Mouse (Mus musculus) c-Kit-positive CD71-positive TER-119-positive erythroid progenitor cells, embryonic 14.5 days (primary cell): ENCODE results near the gene Alpk3.
A peak's percentile ranks its signal among the peaks of the same experiment; 100 is the strongest.

ENCODE experiments used
- DNase-seq: peaks from one replicate; pipeline ENCODE4 v3.0.0-alpha.2; 2013; ENCODE audit warnings: low spot score

The Alpk3 gene

DNA sequence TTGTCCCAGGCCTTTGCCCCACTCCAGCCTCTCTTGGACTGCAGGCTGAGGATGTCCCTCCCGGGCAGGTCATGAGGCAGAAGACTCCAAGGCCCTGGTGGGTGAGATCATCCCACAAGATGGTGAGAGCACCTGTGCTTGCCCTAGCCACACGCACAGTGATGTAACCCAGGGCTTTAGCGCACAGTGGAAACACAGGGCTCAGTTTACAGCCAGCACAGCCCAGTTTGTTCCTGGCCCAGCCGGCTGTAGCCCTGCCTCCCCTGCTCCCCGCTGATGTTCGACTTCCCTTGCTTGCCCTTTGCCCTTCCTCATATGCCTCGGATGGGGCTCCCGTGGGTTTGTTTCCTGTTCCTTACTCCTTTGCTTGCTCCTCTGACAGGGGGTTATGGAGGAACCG, 17.1 kb downstream of the Alpk3 start:
- no peak for DNase-seq

GRCm38 (mm10) chr7:81075299-81075698, 17.9 kb downstream of the Alpk3 start:
- DNase-seq: no peak

GRCm38 (mm10) chr7:81075732-81076131, 18.3 kb downstream of the Alpk3 start:
- no peak for DNase-seq

- no peak for DNase-seq
Measured at GRCm38 (mm10) chr7:81077009-81077408, 19.6 kb downstream of the Alpk3 start.

DNA sequence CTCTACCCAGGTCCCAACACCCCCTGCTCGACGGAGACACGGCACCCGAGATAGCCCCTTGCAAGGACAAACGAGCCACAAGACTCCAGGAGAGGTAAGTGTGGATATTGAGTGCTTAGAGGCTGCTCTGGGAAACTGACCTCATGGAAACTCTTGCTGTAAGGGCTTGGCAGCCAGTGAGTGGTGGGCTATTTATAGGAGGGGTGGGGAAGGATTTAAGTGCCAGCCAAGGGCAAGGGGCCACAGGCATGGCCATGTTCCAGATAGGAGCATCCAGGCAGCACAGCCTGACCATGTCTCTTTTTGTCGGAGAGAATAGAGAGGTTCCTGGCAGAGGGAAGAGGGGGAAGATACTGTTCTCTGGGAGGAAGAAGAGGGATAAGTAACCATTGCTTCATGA, 21.3 kb downstream of the Alpk3 start:
- no peak for DNase-seq

DNA sequence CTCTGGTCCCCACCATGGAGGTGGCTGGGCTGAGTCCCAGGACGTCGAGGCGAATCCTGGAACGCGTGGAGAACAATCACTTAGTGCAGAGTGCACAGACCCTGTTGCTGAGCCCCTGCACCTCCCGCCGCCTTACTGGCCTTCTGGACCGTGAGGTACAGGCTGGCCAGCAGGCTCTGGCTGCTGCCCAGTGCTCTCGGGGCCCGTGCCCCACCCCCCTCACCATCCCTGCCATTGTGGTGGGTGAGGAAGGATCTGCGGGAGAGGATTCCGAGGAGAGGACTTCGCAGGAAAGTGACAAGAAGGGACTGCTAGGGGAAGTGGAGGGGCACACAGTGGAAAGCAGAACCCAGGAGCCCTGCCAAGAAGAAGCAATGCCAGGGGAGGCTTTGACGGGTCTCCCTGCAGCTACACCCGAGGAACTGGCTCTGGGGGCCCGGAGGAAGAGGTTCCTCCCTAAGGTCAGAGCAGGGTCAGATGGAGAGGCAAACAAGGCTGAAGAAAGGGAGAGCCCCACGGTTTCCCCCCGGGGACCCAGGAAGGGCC, 36.1 kb downstream of the Alpk3 start:
- DNase-seq: no peak

GRCm38 (mm10) chr7:81094104-81094757, 36.8 kb downstream of the Alpk3 start:
- no peak for DNase-seq

- no peak for DNase-seq
Measured at GRCm38 (mm10) chr7:81100341-81100740, 42.9 kb downstream of the Alpk3 start.

GRCm38 (mm10) chr7:81102854-81103253, 45.5 kb downstream of the Alpk3 start:
- no peak for DNase-seq

- DNase-seq: no peak
Measured at GRCm38 (mm10) chr7:81105525-81105924, 48.1 kb downstream of the Alpk3 start.

GRCm38 (mm10) chr7:81108226-81108625, 50.8 kb downstream of the Alpk3 start:
- no peak for DNase-seq

- DNase-seq: no peak
Measured at GRCm38 (mm10) chr7:81109717-81110651, 52.6 kb downstream of the Alpk3 start.

- no peak for DNase-seq
Measured at GRCm38 (mm10) chr7:81110791-81111190, 53.4 kb downstream of the Alpk3 start.

DNA sequence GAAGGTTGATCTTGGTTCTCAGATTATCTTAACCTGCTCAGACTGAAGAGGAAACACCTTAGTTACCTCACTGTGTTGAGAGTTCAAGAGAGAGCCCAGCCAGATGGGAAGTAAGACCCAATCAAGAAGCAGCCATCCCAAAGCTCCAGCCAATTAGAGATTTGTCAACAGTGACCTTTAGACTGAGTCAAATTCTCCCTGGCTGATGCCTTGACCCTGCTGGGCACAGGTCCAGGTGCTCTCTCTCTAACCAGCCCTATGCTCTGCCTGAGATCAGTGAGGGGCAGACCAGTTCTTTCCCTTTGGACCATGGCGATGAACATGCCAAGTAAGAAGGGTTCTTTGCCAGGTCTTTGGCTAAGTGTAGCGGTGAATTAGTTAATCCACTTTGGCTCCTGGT, 54.3 kb downstream of the Alpk3 start:
- no peak for DNase-seq

- no peak for DNase-seq
Measured at GRCm38 (mm10) chr7:81112686-81113360, 55.4 kb downstream of the Alpk3 start.

DNA sequence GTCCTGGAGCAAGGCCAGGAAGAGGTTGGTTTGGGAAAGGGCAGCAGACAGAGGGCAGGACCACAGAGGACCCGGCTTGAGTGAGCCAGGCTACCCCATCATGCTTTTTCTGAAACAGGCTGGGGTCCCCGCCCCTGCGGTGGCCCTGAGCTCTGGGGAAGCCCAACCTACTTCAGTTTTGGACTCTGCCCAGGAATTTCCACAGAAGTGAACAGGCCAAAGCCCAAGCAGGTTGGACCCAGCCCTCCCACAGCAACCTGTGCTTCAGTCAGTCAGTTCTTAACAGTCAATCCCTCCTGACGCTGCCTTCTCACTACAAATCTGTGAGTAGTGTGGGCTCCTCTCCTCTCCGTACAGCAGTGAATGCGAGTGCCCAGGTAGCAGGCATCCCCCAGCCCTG, 57.2 kb downstream of the Alpk3 start, which contains the start of gene Slc28a1:
Gene Slc28a1, plus strand, starts transcription at position 245 of the 400 bp plus-strand sequence.
- no peak for DNase-seq

DNA sequence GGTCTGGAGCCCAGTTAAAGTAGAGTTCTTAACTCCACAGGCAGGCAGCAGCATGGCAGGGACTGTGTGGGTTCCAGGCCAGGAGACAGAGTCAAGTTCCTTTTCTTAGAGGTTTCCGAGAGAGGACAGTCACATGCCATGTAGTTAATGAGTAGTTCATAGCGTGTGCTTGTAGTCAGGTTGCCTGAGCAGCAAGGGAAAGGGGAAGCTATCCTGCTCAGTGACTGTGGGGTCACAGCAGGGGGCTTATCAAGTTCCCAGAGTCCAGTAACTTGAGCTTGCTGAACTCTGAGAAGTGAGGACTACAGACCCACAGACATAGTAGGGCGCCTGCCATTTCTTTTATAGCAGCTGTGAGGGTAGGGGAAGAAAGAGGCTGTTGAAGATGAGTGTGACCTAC, 63.7 kb downstream of the Alpk3 start:
- DNase-seq: no peak

GRCm38 (mm10) chr7:81122808-81123207, 65.4 kb downstream of the Alpk3 start:
- DNase-seq: no peak

DNA sequence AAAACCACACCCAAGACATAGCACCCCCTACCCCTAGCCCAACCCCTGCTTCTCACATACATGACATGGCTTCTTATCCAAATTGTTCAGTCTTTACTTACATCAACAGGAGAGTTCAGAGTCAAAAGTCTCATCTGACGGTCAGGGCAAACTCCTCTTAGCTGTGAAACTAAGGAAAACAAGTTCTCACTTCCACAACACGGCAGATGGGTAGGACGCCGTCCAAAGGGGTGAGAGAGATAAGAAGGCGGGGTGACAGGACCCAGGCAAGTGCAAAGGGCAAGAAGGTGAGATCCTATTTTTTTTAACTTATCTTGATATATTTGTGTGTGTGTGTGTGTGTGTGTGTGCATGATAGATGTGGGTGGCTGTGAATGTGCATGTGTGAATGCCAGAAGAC, 66.2 kb downstream of the Alpk3 start:
- no peak for DNase-seq

- DNase-seq: peak; percentile 54
Measured at GRCm38 (mm10) chr7:81124773-81125172, 67.4 kb downstream of the Alpk3 start.

- DNase-seq: no peak
Measured at GRCm38 (mm10) chr7:81125215-81126175, 68.1 kb downstream of the Alpk3 start.
